Mouse (Mus musculus): ENCODE measurements around the gene D10Jhu81e. TPM values are rescaled to one million over a fixed set of nuclear protein-coding genes. Genes with fewer than 3 reads are reported as not detected.
A peak's percentile ranks its signal among the peaks of the same experiment; 100 is the strongest.
"Not testable (repeated sequence)": the region's sequence is repeated elsewhere in the genome, so short reads cannot be mapped to it uniquely, and the experiment has no call there.

The D10Jhu81e gene
- polyA plus RNA-seq (2016; fragmentation: Nextera tagmentation; extraction: Ambion mirVana), result 19.0 and 23.7 TPM in 2 replicates

DNA sequence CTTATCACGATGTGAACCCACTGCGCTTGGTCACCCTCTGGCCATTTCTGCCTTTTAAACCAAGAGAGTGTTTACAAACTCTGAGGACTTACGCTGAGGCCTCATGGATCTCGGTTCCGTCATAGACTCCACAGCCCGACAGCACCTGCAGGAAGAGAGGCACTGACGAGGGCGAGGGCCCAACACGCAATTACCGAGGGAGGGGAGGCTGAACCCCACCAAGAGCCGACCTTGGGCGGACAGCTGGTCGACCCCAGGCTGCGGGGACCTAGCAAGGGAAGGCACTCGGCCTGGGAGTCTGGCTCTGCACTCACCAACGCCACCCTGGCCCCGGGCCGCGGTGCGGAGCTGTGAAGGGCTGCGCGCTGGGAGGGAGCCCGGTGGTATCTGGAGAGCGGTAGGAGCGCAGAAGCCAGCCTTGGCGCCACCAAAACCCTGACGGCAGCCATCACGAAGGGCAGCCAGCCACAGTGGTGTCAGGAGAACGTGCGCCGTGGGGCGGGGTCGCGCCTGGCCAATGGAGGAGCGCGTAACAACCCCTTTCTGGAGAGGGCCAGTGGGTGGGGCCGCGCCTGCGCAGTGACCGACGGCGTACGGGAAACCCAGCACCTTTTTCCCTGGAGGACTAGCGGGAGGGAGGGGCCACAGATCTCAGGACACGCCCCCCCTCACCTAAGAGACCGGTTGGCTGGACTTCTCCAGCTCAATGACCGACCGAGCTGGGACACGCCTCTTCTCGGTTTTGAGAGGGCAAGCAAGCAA lies at the start of gene D10Jhu81e:
D10Jhu81e (minus strand) TSS at position 502 of the 762 bp plus-strand sequence.
- peak within 1 kb of the TSS; percentile 81 for H3K9ac ChIP-seq
- WGBS, result 1% methylated on average over 50 of the region's 50 CpGs
- peaks cover 13% of the 10 kb centered on the region for H3K4me1 ChIP-seq
- peak within 1 kb of the TSS; percentile 80 for H3K4me3 ChIP-seq
- H3K36me3 ChIP-seq, result peaks cover 68% of the 10 kb centered on the region
- H3K9me3 ChIP-seq, result no peaks in the 10 kb centered on the region
- peak within 1 kb of the TSS; percentile 32; the same call in 1 of the 2 replicates for H3K27ac ChIP-seq
- peak within 1 kb of the TSS; percentile 92 for H3K4me2 ChIP-seq (replicated peaks)
- ATAC-seq (ENCODE audit: low FRiP score, low read depth), result peak; percentile 96
- no peaks in the 10 kb centered on the region for H3K27me3 ChIP-seq (replicated peaks)

DNA sequence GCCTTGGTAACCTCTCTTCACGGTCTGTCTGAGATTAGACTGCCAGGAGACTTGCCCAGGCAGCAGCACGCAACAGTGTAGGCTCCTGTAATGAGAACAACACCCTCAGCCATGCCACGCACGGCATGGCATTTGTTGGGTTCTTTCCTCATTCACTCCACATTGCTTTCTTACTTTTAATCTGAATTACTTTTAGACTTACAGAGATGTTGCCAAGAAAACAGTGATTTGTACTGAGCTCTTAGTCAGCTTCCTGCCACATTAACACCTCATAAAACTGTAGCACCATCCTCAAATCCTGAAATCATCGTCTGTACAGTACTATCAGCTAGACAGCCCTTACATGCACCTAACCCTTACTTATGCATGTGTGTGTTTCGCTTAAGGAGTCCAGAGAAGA lies 49.0 kb upstream of the D10Jhu81e start:
- no peaks in the 10 kb centered on the region for H3K27me3 ChIP-seq (replicated peaks)
- WGBS, result 87% methylated on average over 6 of the region's 6 CpGs
- no peak overlapping the region for H3K9ac ChIP-seq
- no peaks in the 10 kb centered on the region for H3K4me1 ChIP-seq
- no peak for ATAC-seq (ENCODE audit: low FRiP score, low read depth)
- H3K36me3 ChIP-seq, result peaks cover 72% of the 10 kb centered on the region
- no peak overlapping the region for H3K27ac ChIP-seq
- H3K4me3 ChIP-seq, result no peak overlapping the region
- H3K9me3 ChIP-seq, result no peaks in the 10 kb centered on the region
- no peak overlapping the region for H3K4me2 ChIP-seq (replicated peaks)

DNA sequence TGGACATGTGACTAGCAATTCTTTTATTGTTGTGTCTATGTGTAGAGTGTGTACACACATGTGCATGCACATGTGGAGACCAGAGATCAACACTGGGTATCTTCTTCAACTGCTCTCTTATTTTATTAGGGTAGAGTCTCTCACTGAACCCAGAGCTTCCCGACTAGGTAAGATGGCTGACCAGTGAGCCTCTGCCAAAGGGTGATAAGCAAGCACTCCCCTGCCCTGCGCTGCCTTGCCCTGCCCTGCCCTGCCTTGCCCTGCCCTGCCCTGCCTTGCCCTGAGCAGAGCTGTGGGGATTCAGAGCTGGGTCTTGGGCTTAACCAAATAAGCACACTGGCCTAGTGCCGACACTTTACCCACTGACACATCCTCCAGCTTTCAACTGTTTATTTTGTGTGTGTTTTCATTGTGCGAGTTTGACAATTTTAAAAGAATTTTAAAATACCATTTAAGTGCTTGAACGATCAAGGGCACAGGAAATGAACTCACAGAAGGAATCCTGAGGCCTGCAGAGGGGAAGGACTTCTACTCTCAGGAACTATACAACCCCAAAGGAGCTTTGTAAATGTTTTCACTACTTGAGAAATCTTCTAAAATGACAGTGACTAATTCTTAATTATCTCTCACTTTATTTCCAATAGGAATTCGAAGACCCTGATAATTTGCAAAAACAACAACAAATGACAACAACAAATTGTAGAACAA lies 46.9 kb upstream of the D10Jhu81e start:
- H3K4me3 ChIP-seq, result no peak overlapping the region
- H3K4me1 ChIP-seq, result no peaks in the 10 kb centered on the region
- no peak for ATAC-seq (ENCODE audit: low FRiP score, low read depth)
- no peak overlapping the region for H3K9ac ChIP-seq
- H3K27me3 ChIP-seq (replicated peaks), result no peaks in the 10 kb centered on the region
- H3K9me3 ChIP-seq, result no peaks in the 10 kb centered on the region
- 90% methylated on average over 6 of the region's 6 CpGs for WGBS
- H3K27ac ChIP-seq, result no peak overlapping the region
- H3K4me2 ChIP-seq (replicated peaks), result no peak overlapping the region
- peaks cover 83% of the 10 kb centered on the region for H3K36me3 ChIP-seq

- H3K4me3 ChIP-seq, result no peak overlapping the region
- H3K4me1 ChIP-seq, result no peaks in the 10 kb centered on the region
- H3K27me3 ChIP-seq (replicated peaks), result no peaks in the 10 kb centered on the region
- no peaks in the 10 kb centered on the region for H3K9me3 ChIP-seq
- no peak overlapping the region for H3K4me2 ChIP-seq (replicated peaks)
- ATAC-seq (ENCODE audit: low FRiP score, low read depth), result no peak
- no peak overlapping the region for H3K27ac ChIP-seq
- WGBS, result 95% methylated on average over 9 of the region's 9 CpGs
- H3K36me3 ChIP-seq, result peaks cover 87% of the 10 kb centered on the region
- H3K9ac ChIP-seq, result no peak overlapping the region
These were observed 44.8 kb upstream of the D10Jhu81e start for GRCm38 (mm10) chr10:78214371-78214770.

DNA sequence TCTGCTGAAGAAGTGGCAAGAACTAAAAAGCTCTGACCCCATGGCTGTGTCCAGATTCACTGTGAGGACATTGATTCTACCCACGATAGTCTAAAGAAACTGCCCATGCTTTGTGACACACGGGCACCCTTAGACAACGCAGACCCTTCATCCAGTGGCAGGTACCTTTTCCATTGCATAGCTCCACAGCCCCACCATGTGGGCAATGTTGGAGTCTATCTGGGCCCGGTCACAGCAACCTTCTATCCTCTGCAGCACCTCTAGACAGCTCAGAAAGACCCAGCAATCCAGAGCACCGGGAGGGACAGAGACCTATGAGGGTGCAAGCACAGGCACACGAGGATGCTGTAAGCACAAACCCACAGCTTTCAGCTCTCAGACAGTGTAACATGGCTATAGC lies 41.7 kb upstream of the D10Jhu81e start:
- Histone ChIP-seq H3K27ac (no peak overlapping the region), H3K9me3 (no peaks in the 10 kb centered on the region), H3K27me3 (replicated peaks) (no peaks in the 10 kb centered on the region), H3K4me1 (no peaks in the 10 kb centered on the region), H3K4me2 (replicated peaks) (no peak overlapping the region), H3K4me3 (no peak overlapping the region), H3K36me3 (peaks cover 91% of the 10 kb centered on the region), H3K9ac (no peak overlapping the region)
- 73% methylated on average over 6 of the region's 6 CpGs for WGBS
- ATAC-seq (ENCODE audit: low FRiP score, low read depth), result no peak

DNA sequence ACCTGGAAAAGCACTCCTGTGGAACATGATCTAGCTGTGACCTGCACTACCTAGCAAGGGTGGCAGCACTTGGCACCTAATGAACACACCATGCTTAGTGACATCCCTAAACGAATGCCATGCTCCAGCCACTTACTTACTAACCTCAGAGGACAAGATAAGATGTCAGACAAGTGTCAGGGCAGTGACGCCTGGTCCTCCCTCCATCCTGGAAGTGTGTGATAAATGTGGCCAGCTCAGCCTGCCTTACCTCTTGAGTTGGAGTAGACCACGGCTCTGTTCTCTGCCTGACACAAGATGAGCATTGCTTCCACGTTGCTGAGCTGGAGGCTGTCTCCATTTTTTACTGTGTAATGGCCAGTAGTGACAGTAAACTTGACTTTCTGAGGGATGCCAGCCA lies 31.6 kb upstream of the D10Jhu81e start:
- Histone ChIP-seq H3K4me1 (no peaks in the 10 kb centered on the region), H3K27me3 (replicated peaks) (no peaks in the 10 kb centered on the region), H3K9ac (no peak overlapping the region), H3K36me3 (peaks cover 93% of the 10 kb centered on the region), H3K4me2 (replicated peaks) (no peak overlapping the region), H3K9me3 (no peaks in the 10 kb centered on the region), H3K4me3 (no peak overlapping the region), H3K27ac (no peak overlapping the region)
- 89% methylated on average over 4 of the region's 4 CpGs for WGBS
- ATAC-seq (ENCODE audit: low FRiP score, low read depth), result no peak

DNA sequence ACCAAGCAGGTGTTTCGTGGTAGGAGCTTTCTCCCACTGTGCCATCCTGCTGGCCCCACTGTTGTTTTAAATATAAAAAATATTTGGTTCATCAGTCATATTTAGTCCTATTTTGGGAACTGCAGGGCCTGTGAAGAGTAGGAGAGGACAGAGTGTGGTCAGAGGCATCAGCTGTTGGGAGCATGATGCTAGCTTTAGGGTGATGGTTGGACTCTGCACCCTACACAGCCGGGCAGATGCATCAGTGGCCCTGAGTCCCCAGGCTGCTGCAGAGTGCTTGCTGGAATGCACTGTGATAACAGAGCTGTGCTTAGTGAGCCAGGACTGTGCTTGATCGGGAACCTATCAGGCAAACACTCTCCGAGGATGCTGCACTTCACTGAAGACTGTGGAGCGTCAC lies 23.4 kb upstream of the D10Jhu81e start:
- peaks cover 98% of the 10 kb centered on the region for H3K36me3 ChIP-seq
- H3K4me1 ChIP-seq, result no peaks in the 10 kb centered on the region
- ATAC-seq (ENCODE audit: low FRiP score, low read depth), result no peak
- WGBS, result 96% methylated on average over 5 of the region's 5 CpGs
- no peaks in the 10 kb centered on the region for H3K9me3 ChIP-seq
- H3K4me2 ChIP-seq (replicated peaks), result no peak overlapping the region
- no peak overlapping the region for H3K4me3 ChIP-seq
- H3K27ac ChIP-seq, result no peak overlapping the region
- H3K9ac ChIP-seq, result no peak overlapping the region
- H3K27me3 ChIP-seq (replicated peaks), result no peaks in the 10 kb centered on the region

- not testable (repeated sequence) for H3K9ac ChIP-seq; H3K4me1 ChIP-seq; H3K4me2 ChIP-seq (replicated peaks); H3K4me3 ChIP-seq; H3K27ac ChIP-seq; H3K27me3 ChIP-seq (replicated peaks); ATAC-seq (ENCODE audit: low FRiP score, low read depth); H3K9me3 ChIP-seq
- WGBS, result 94% methylated on average over 4 of the region's 4 CpGs
- H3K36me3 ChIP-seq, result peaks cover 57% of the 10 kb centered on the region
These were observed 16.5 kb upstream of the D10Jhu81e start for GRCm38 (mm10) chr10:78186076-78186475.

GRCm38 (mm10) chr10:78185381-78185725 lies 15.8 kb upstream of the D10Jhu81e start:
- Histone ChIP-seq H3K4me1 (peaks cover 9% of the 10 kb centered on the region), H3K9ac (no peak overlapping the region), H3K9me3 (no peaks in the 10 kb centered on the region), H3K4me3 (peak overlapping the region; percentile 74; the same call in 1 of the 2 replicates), H3K27me3 (replicated peaks) (no peaks in the 10 kb centered on the region), H3K36me3 (peaks cover 57% of the 10 kb centered on the region), H3K27ac (no peak overlapping the region), H3K4me2 (replicated peaks) (peak overlapping the region; percentile 99)
- 26% methylated on average over 9 of the region's 9 CpGs for WGBS
- peak; percentile 43; the same call in 1 of the 2 replicates for ATAC-seq (ENCODE audit: low FRiP score, low read depth)

GRCm38 (mm10) chr10:78184531-78185380 lies 15.2 kb upstream of the D10Jhu81e start, which contains the start of gene Pwp2:
Gene Pwp2, minus strand, starts transcription at chr10:78185149.
- WGBS, result 3% methylated on average over 47 of the region's 47 CpGs
- peak within 1 kb of the TSS; percentile 56 for H3K9ac ChIP-seq
- H3K27ac ChIP-seq, result no peak within 1 kb of the TSS
- H3K36me3 ChIP-seq, result peaks cover 57% of the 10 kb centered on the region
- no peaks in the 10 kb centered on the region for H3K27me3 ChIP-seq (replicated peaks)
- H3K4me2 ChIP-seq (replicated peaks), result peak within 1 kb of the TSS; percentile 99
- H3K4me3 ChIP-seq, result peak within 1 kb of the TSS; percentile 74
- no peaks in the 10 kb centered on the region for H3K9me3 ChIP-seq
- ATAC-seq (ENCODE audit: low FRiP score, low read depth), result peak; percentile 96
- peaks cover 9% of the 10 kb centered on the region for H3K4me1 ChIP-seq

DNA sequence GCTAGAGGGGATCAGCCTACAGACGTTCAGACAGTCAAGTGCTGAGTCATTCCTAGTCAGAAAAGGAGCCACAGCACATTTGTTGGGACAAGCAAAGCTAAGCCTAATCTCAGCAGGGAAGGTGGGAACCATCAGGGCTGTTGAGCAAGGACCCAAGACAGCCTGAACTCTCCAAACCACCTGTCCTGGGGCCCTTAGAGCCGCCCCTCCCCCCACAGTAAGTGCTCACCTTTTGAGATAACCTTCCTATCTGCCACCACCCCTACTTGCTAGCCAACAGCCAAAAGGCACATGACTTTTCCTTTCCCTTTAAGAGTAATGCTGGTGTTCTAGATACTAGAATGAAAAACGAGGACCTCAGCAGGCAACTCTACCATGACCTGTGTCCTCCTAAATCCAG lies 14.0 kb upstream of the D10Jhu81e start:
- Histone ChIP-seq H3K4me1 (peaks cover 9% of the 10 kb centered on the region), H3K27ac (no peak overlapping the region), H3K36me3 (peaks cover 57% of the 10 kb centered on the region), H3K4me3 (no peak overlapping the region), H3K27me3 (replicated peaks) (no peaks in the 10 kb centered on the region), H3K9me3 (no peaks in the 10 kb centered on the region), H3K4me2 (replicated peaks) (peak overlapping the region; percentile 99), H3K9ac (no peak overlapping the region)
- WGBS, result 89% methylated on average over 3 of the region's 3 CpGs
- no peak for ATAC-seq (ENCODE audit: low FRiP score, low read depth)

DNA sequence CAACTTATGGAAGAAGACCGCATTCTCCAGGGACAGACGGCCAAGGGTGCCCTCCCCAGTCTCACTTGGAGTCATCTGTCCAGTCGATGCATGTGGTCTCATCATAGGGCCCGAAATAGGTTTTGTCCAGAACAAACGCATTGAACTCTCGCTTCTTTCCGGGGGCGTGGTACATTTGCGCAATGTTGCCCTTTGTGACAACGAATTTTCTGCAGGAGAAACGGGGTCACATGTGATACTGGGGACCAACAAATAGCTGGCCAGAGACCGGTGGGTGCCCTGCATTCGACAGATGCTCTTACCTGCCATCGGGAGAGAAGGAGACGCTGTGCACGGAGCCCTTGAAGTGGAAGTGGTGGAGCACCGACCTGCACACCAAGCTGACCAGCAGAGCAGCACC lies 12.7 kb upstream of the D10Jhu81e start:
- H3K4me3 ChIP-seq, result no peak overlapping the region
- no peak overlapping the region for H3K27ac ChIP-seq
- no peaks in the 10 kb centered on the region for H3K9me3 ChIP-seq
- H3K27me3 ChIP-seq (replicated peaks), result no peaks in the 10 kb centered on the region
- H3K4me2 ChIP-seq (replicated peaks), result no peak overlapping the region
- peaks cover 9% of the 10 kb centered on the region for H3K4me1 ChIP-seq
- peaks cover 57% of the 10 kb centered on the region for H3K36me3 ChIP-seq
- ATAC-seq (ENCODE audit: low FRiP score, low read depth), result no peak
- no peak overlapping the region for H3K9ac ChIP-seq
- WGBS, result 97% methylated on average over 17 of the region's 17 CpGs

Data from neural tube, embryonic 12.5 days (tissue).